Mouse (Mus musculus) MEL (cell line): ENCODE measurements around the gene Stum.

Experiments
- BHLHE40 ChIP-seq: IDR thresholded peaks from 2 replicates; pipeline ENCODE4 v1.6.1; 2012; ENCODE audit warnings: low read depth, mild to moderate bottlenecking, inconsistent platforms, low read length, improper control_type of control experiment, borderline replicate concordance
- CHD2 ChIP-seq: IDR thresholded peaks from 2 replicates; pipeline ENCODE4 v1.6.1; 2011; ENCODE audit warnings: low read length, improper control_type of control experiment
- CTCF ChIP-seq, 3 experiments: IDR thresholded peaks in 2 of 3; conservative IDR thresholded peaks in 1 of 3; 2 replicates each; pipeline ENCODE4 v1.5.1; 2011 to 2012; ENCODE audit warnings: low read length in 3 of 3, low read depth in 2 of 3, mild to moderate bottlenecking in 2 of 3, improper control_type of control experiment in 1 of 3, inconsistent platforms in 1 of 3, mixed read lengths in 1 of 3, moderate library complexity in 1 of 3; ENCODE audit not compliant: control insufficient read depth in 1 of 3, insufficient read depth in 1 of 3, poor library complexity in 1 of 3, severe bottlenecking in 1 of 3
- KAT2A ChIP-seq: conservative IDR thresholded peaks from 2 replicates; pipeline ENCODE4 v1.6.1; 2012; ENCODE audit warnings: low read depth, low read length, improper control_type of control experiment, inconsistent platforms
- MYC ChIP-seq: IDR thresholded peaks from 2 replicates; pipeline ENCODE4 v1.6.1; 2011; ENCODE audit warnings: low read depth, mild to moderate bottlenecking, low read length, improper control_type of control experiment, moderate library complexity
- NRF1 ChIP-seq: IDR thresholded peaks from 2 replicates; pipeline ENCODE4 v1.6.1; 2014; ENCODE audit warnings: low read depth, mild to moderate bottlenecking, inconsistent platforms, low read length, improper control_type of control experiment, moderate library complexity; ENCODE audit not compliant: poor library complexity, insufficient read depth, severe bottlenecking
- POLR2A ChIP-seq, 2 experiments: IDR thresholded peaks; 2 replicates each; pipeline ENCODE4 v1.6.1; 2011 to 2012; ENCODE audit warnings: low read length in 2 of 2, mild to moderate bottlenecking in 2 of 2, control low read depth in 1 of 2, improper control_type of control experiment in 1 of 2, low read depth in 1 of 2, moderate library complexity in 1 of 2; ENCODE audit not compliant: control insufficient read depth in 1 of 2, insufficient read depth in 1 of 2, poor library complexity in 1 of 2
- POLR2AphosphoS2 ChIP-seq: IDR thresholded peaks from 2 replicates; pipeline ENCODE4 v1.6.1; 2011; ENCODE audit warnings: low read length, improper control_type of control experiment
- USF1 ChIP-seq: IDR thresholded peaks from 2 replicates; pipeline ENCODE4 v1.6.1; 2014; ENCODE audit warnings: low read depth, mild to moderate bottlenecking, inconsistent platforms, low read length, improper control_type of control experiment, moderate library complexity
- ZKSCAN1 ChIP-seq: IDR thresholded peaks from 2 replicates; pipeline ENCODE4 v1.6.1; 2012; ENCODE audit warnings: low read depth, mild to moderate bottlenecking, inconsistent platforms, low read length, improper control_type of control experiment, moderate library complexity

DNA sequence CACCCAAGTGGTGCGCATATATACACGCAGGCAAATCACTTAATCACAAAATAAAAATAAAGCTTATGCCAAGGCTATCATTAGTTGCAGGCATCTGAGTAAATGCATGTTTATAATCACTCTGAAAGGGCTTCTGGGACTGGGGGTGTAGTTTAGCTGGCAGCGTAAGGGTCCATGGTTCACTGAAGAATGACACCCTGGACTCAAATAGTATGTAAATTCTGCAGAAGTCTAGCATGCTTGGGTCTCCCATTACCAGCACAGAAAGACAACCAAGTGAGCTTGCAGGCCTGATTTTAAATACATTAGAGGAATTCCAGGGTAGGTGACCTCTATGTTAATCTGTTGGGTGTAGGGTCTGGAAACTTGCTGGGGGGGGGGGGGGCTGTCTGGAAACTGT, 16.5 kb upstream of the Stum start:
- TF ChIP-seq BHLHE40, result no peak
- no peak for TF ChIP-seq MYC
- TF ChIP-seq ZKSCAN1, result no peak
- no peak for TF ChIP-seq CTCF (IDR thresholded peaks at IDR 0.05 in 2 of 3, conservative IDR thresholded peaks at IDR 0.05 in 1 of 3; ENCODE audit: control insufficient read depth in 1 of 3, insufficient read depth in 1 of 3, low read depth in 2 of 3, low read length in 3 of 3, poor library complexity in 1 of 3, severe bottlenecking in 1 of 3)
- TF ChIP-seq NRF1, result no peak
- TF ChIP-seq CHD2, result no peak
- no peak for TF ChIP-seq KAT2A
- TF ChIP-seq USF1, result no peak
- no peak for TF ChIP-seq POLR2A (IDR thresholded peaks at IDR 0.05; ENCODE audit: control insufficient read depth in 1 of 2, insufficient read depth in 1 of 2, low read depth in 1 of 2, low read length in 2 of 2, poor library complexity in 1 of 2)
- no peak for TF ChIP-seq POLR2AphosphoS2
